8 mouse cellular contexts compared by ENCODE assay signal in the genomic region with DNA sequence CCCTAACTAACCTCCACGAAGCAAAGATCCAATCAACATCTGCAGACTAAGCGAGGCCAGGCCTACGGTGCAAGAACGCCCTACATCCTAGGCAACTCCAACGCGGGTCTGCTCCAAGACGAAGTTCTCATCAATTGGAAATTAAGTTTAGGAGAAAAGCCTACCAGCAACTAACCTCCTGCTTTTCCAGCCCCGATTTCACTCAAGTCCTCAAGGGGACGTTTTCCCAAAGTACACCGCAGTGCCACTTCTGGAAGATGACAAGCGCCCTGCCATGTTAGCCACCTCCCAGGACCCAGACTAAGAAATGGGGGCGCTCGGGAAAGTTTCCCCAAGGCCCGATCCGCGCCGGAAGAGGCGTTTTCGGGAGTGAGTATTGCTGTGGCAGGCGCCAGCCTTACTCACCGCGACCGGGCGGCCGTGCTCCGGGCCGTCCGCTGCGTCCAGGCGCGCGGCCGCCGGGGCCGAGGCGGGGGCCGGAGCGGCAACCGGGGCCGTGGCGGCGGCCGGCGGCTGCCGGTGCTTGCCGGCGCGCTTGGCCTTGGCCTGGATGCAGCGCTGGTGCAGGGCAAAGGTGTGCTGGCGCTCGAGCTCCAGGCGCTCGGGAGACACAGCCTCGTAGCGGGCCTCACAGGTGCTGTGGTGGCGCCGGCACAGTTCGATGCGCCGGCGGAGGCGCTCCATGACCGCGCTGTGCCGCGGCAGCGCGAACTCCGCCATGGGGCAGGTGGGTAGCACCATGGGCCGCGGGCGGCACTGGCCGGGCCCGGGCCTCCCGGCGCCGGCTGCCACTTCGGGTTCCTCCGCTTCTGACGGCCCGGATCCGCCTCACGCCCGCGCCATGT. TPM values are rescaled to one million over a fixed set of nuclear protein-coding genes. Genes with fewer than 3 reads are reported as not detected.
A peak's percentile ranks its signal among the peaks of the same experiment; 100 is the strongest.
DNase-seq lines count a peak whose midpoint lies in the region; ATAC-seq lines count a peak whose summit lies in the region.

No protein-coding gene starts in this region.

- peak; percentile 34 for DNase-seq in WW6 (ENCODE audit: low read depth, low spot score)
- DNase-seq in embryonic facial prominence, embryonic 14.5 days (ENCODE audit: low spot score): peak; percentile 71
- DNase-seq in kidney, postnatal 10 days: peak; percentile 73
- DNase-seq in lung, adult 18-20 months: peak; percentile 60 to 67
- DNase-seq in thymus, postnatal 4 days: peak; percentile 60

- H3K27me3 ChIP-seq in embryonic facial prominence, embryonic 14.5 days (replicated peaks; ENCODE audit: control insufficient read depth, insufficient read depth, low read length): no peaks in the 10 kb centered on the region
- no peaks in the 10 kb centered on the region for H3K27me3 ChIP-seq in heart, embryonic 16.5 days (ENCODE audit: control insufficient read depth, insufficient read depth, low read length)
- H3K27me3 ChIP-seq in neural tube, embryonic 15.5 days (replicated peaks): no peaks in the 10 kb centered on the region

- peak; percentile 31 for ATAC-seq in CD4-positive, CD25-positive, alpha-beta regulatory T cell, adult 4 months
- ATAC-seq in embryonic facial prominence, embryonic 14.5 days (ENCODE audit: low read depth): peak; percentile 72
- peak; percentile 42 for ATAC-seq in heart, embryonic 16.5 days (replicated peaks; ENCODE audit: extremely low read depth, insufficient read depth, low FRiP score)
- peak; percentile 82 for ATAC-seq in neural tube, embryonic 15.5 days (ENCODE audit: low FRiP score)

- peak overlapping the region; percentile 98 for H3K4me3 ChIP-seq in embryonic facial prominence, embryonic 14.5 days (ENCODE audit: low read depth, low read length)
- H3K4me3 ChIP-seq in heart, embryonic 16.5 days (ENCODE audit: low read length): peak overlapping the region; percentile 86
- peak overlapping the region; percentile 86 for H3K4me3 ChIP-seq in neural tube, embryonic 15.5 days (replicated peaks)

- peak overlapping the region; percentile 99 for H3K9ac ChIP-seq in embryonic facial prominence, embryonic 14.5 days (ENCODE audit: low read depth, low read length)
- peak overlapping the region; percentile 93 for H3K9ac ChIP-seq in heart, embryonic 16.5 days (ENCODE audit: low read length)
- H3K9ac ChIP-seq in neural tube, embryonic 15.5 days (replicated peaks): peak overlapping the region; percentile 93

- H3K9me3 ChIP-seq in embryonic facial prominence, embryonic 14.5 days (ENCODE audit: control insufficient read depth, low read length): no peaks in the 10 kb centered on the region
- H3K9me3 ChIP-seq in heart, embryonic 16.5 days (replicated peaks; ENCODE audit: control insufficient read depth, low read length): no peaks in the 10 kb centered on the region
- no peaks in the 10 kb centered on the region for H3K9me3 ChIP-seq in neural tube, embryonic 15.5 days (replicated peaks)

- WGBS in embryonic facial prominence, embryonic 14.5 days: 0% methylated on average over 25 of the region's 85 CpGs
- WGBS in heart, embryonic 16.5 days: under 1% methylated on average over 84 of the region's 85 CpGs
- WGBS in neural tube, embryonic 15.5 days: under 1% methylated on average over 59 of the region's 85 CpGs

- H3K4me1 ChIP-seq in embryonic facial prominence, embryonic 14.5 days (ENCODE audit: control insufficient read depth, insufficient read depth, low read length): peaks cover 15% of the 10 kb centered on the region
- peaks cover 17% of the 10 kb centered on the region for H3K4me1 ChIP-seq in heart, embryonic 16.5 days (ENCODE audit: control insufficient read depth, insufficient read depth, low read length)
- peaks cover 36% of the 10 kb centered on the region for H3K4me1 ChIP-seq in neural tube, embryonic 15.5 days

- H3K27ac ChIP-seq in embryonic facial prominence, embryonic 14.5 days (replicated peaks; ENCODE audit: low read depth, low read length): peak overlapping the region; percentile 99
- H3K27ac ChIP-seq in heart, embryonic 16.5 days (ENCODE audit: low read length): peak overlapping the region; percentile 97
- H3K27ac ChIP-seq in neural tube, embryonic 15.5 days (replicated peaks): peak overlapping the region; percentile 96

- H3K36me3 ChIP-seq in embryonic facial prominence, embryonic 14.5 days (ENCODE audit: control insufficient read depth, insufficient read depth, low read length): peaks cover 36% of the 10 kb centered on the region
- peaks cover 18% of the 10 kb centered on the region for H3K36me3 ChIP-seq in heart, embryonic 16.5 days (ENCODE audit: control insufficient read depth, insufficient read depth)
- H3K36me3 ChIP-seq in neural tube, embryonic 15.5 days: peaks cover 20% of the 10 kb centered on the region

- H3K4me2 ChIP-seq in embryonic facial prominence, embryonic 14.5 days (ENCODE audit: low read depth, low read length): peak overlapping the region; percentile 86
- H3K4me2 ChIP-seq in heart, embryonic 16.5 days (ENCODE audit: low read depth, low read length): peak overlapping the region; percentile 92
- H3K4me2 ChIP-seq in neural tube, embryonic 15.5 days: peak overlapping the region; percentile 69

RNA-seq across cellular contexts. Expression of a gene that starts 0.6 kb away (rescaled TPM):
- polyA plus RNA-seq in CD4-positive, CD25-positive, alpha-beta regulatory T cell, adult 4 months (2017; shearing (Covaris generic)): 1 to 10 TPM; 3.9 to 6.4 TPM
- 10.0 and 10.7 TPM in 2 replicates for polyA plus RNA-seq in embryonic facial prominence, embryonic 14.5 days (2014; fragmentation: Nextera tagmentation; extraction: Ambion mirVana)
- 2.6 and 3.0 TPM in 2 replicates for polyA plus RNA-seq in heart, embryonic 16.5 days (2015; fragmentation: Nextera tagmentation; extraction: Ambion mirVana)
- polyA plus RNA-seq in neural tube, embryonic 15.5 days (2015; fragmentation: Nextera tagmentation; extraction: Ambion mirVana): 2.5 and 2.6 TPM in 2 replicates

RNA-seq across cellular contexts. Expression of a gene that starts 33.9 kb away (rescaled TPM):
- 100 to 1,000 TPM; 182 to 206 TPM for polyA plus RNA-seq in CD4-positive, CD25-positive, alpha-beta regulatory T cell, adult 4 months (2017; shearing (Covaris generic))
- polyA plus RNA-seq in embryonic facial prominence, embryonic 14.5 days (2014; fragmentation: Nextera tagmentation; extraction: Ambion mirVana): 258 and 271 TPM in 2 replicates
- 264 and 274 TPM in 2 replicates for polyA plus RNA-seq in heart, embryonic 16.5 days (2015; fragmentation: Nextera tagmentation; extraction: Ambion mirVana)
- 289 and 305 TPM in 2 replicates for polyA plus RNA-seq in neural tube, embryonic 15.5 days (2015; fragmentation: Nextera tagmentation; extraction: Ambion mirVana)

RNA-seq across cellular contexts. Expression of a gene that starts 53.1 kb away (rescaled TPM):
- polyA plus RNA-seq in CD4-positive, CD25-positive, alpha-beta regulatory T cell, adult 4 months (2017; shearing (Covaris generic)): not detected
- 3.7 and 5.2 TPM in 2 replicates for polyA plus RNA-seq in embryonic facial prominence, embryonic 14.5 days (2014; fragmentation: Nextera tagmentation; extraction: Ambion mirVana)
- 1.5 and 2.3 TPM in 2 replicates for polyA plus RNA-seq in heart, embryonic 16.5 days (2015; fragmentation: Nextera tagmentation; extraction: Ambion mirVana)
- polyA plus RNA-seq in neural tube, embryonic 15.5 days (2015; fragmentation: Nextera tagmentation; extraction: Ambion mirVana): 2.9 and 3.7 TPM in 2 replicates

Comparison
In these comparisons a context has a peak if more than half of its experiments do, and no peak if none do; other contexts are left out.
1. Peak in every context shown above with its lines: DNase-seq, ATAC-seq, H3K4me3 ChIP-seq and H3K27ac ChIP-seq.
2. ATAC-seq: peak in every context shown above with its lines; median percentile 82 in neural tube, embryonic 15.5 days; 72 in embryonic facial prominence, embryonic 14.5 days; 42 in heart, embryonic 16.5 days; 31 in CD4-positive, CD25-positive, alpha-beta regulatory T cell, adult 4 months.